22 mouse cellular contexts compared by ENCODE assay signal in the genomic region with DNA sequence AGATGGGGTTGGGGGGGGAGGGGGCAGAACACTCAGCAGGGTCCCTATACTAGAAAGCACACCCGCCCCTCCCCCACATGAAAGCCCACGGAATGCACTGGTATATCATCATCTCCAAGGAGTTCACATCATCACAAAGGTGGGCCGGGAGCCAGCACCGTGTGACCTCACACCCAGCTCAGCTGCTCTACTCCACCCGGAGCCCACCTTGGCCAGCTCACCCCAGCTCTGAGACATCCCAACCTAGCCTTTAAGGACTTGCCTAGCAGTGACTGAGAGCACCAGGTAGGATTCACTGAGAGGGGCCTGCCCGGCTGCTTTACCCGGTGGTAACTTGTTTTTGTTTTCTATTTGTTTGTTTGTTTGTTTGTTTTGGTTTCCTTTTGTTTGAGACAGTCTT. TPM values are rescaled to one million over a fixed set of nuclear protein-coding genes. Genes with fewer than 3 reads are reported as not detected.
DNase-seq lines count a peak whose midpoint lies in the region; ATAC-seq and TF ChIP-seq lines count a peak whose summit lies in the region.
"Had no signal": no experiment of that assay in that cellular context is flagged by ENCODE, and none has a peak within 500 bp of the region (broad histone marks: within the 10 kb centered on the region; RNA-seq: fewer than 3 reads in every experiment).

Mmel1 (plus strand) TSS at position 146 of the 400 bp plus-strand sequence.

- no peak for TF ChIP-seq CTCF in testis, adult 2 months (IDR thresholded peaks at IDR 0.05; ENCODE audit: control insufficient read depth, insufficient read depth, insufficient replicate concordance, low read depth, low read length)

- no peaks in the 10 kb centered on the region; the same call in 1 of the 2 replicates for H3K27me3 ChIP-seq in midbrain, embryonic 16.5 days (ENCODE audit: control insufficient read depth, insufficient read depth, low read depth, low read length)
- peaks cover 3% of the 10 kb centered on the region; the same call in 1 of the 2 replicates for H3K27me3 ChIP-seq in midbrain, embryonic 15.5 days (replicated peaks)
- H3K27me3 ChIP-seq in testis, adult 2 months (ENCODE audit: control insufficient read depth, insufficient read depth, low read length) = no peaks in the 10 kb centered on the region

- H3K4me1 ChIP-seq in midbrain, embryonic 16.5 days (ENCODE audit: control insufficient read depth, insufficient read depth, low read length) = peaks cover 5% of the 10 kb centered on the region; the same call in 1 of the 2 replicates
- H3K4me1 ChIP-seq in midbrain, embryonic 15.5 days = peaks cover 21% of the 10 kb centered on the region
- peaks cover 13% of the 10 kb centered on the region for H3K4me1 ChIP-seq in testis, adult 2 months (ENCODE audit: control insufficient read depth, insufficient read depth, low read length)

- no peak within 1 kb of the TSS for H3K27ac ChIP-seq in midbrain, embryonic 16.5 days (ENCODE audit: low read length)
- no peak within 1 kb of the TSS for H3K27ac ChIP-seq in midbrain, embryonic 15.5 days
- peak within 1 kb of the TSS; percentile 5 for H3K27ac ChIP-seq in testis, adult 2 months (ENCODE audit: control insufficient read depth, insufficient read depth, low read depth, low read length)
- H3K27ac ChIP-seq: embryonic facial prominence, embryonic 13.5 days; embryonic facial prominence, embryonic 15.5 days; forebrain, embryonic 10.5 days; forebrain, embryonic 13.5 days; forebrain, embryonic 15.5 days had no signal

- DNase-seq in cerebellum, adult 9-11 months = peak; percentile 20
- no peak for DNase-seq in cerebellum, postnatal 14 days
- peak; percentile 85 for DNase-seq in heart, adult 11 months
- no peak for DNase-seq in heart, postnatal 25 days (ENCODE audit: low spot score)
- DNase-seq in testis, postnatal 10 days (ENCODE audit: low spot score) = no peak
- DNase-seq: adrenal gland, adult 2 months; adrenal gland, postnatal 10 days; adrenal gland, postnatal 25 days; cerebellum, adult 11 months; cerebellum, adult 8-10 months; cerebellum, postnatal 10 days; embryo, embryonic 11 days had no signal

- no peak within 1 kb of the TSS for H3K4me2 ChIP-seq in midbrain, embryonic 16.5 days (ENCODE audit: low read length)
- H3K4me2 ChIP-seq in midbrain, embryonic 15.5 days = no peak within 1 kb of the TSS
- H3K4me2 ChIP-seq: embryonic facial prominence, embryonic 13.5 days; embryonic facial prominence, embryonic 15.5 days; forebrain, embryonic 13.5 days; forebrain, embryonic 15.5 days had no signal

- H3K9ac ChIP-seq in midbrain, embryonic 16.5 days (ENCODE audit: low read depth, low read length) = 0 out of 2 replicates have a peak within 1 kb of the TSS, but pooled peaks have one; percentile 26
- no peak within 1 kb of the TSS for H3K9ac ChIP-seq in midbrain, embryonic 15.5 days
- H3K9ac ChIP-seq: embryonic facial prominence, embryonic 13.5 days; embryonic facial prominence, embryonic 15.5 days; forebrain, embryonic 13.5 days; forebrain, embryonic 15.5 days had no signal

- no peak within 1 kb of the TSS for H3K4me3 ChIP-seq in midbrain, embryonic 16.5 days (ENCODE audit: low read depth, low read length)
- no peak within 1 kb of the TSS for H3K4me3 ChIP-seq in midbrain, embryonic 15.5 days
- peak within 1 kb of the TSS; percentile 88 for H3K4me3 ChIP-seq in testis, adult 2 months (ENCODE audit: control insufficient read depth, low read depth, low read length)
- H3K4me3 ChIP-seq: embryonic facial prominence, embryonic 13.5 days; embryonic facial prominence, embryonic 15.5 days; erythroblast, embryonic 14.5 days; forebrain, embryonic 10.5 days; forebrain, embryonic 13.5 days; forebrain, embryonic 15.5 days had no signal

- intact Hi-C loops in heart, postnatal 25 days (cut with DNase I) = no loop called here

- peak; percentile 67; the same call in 1 of the 2 replicates for TF ChIP-seq POLR2A in testis, adult 2 months (IDR thresholded peaks at IDR 0.05; ENCODE audit: control insufficient read depth, low read depth, low read length)

- no peaks in the 10 kb centered on the region for H3K9me3 ChIP-seq in midbrain, embryonic 16.5 days (replicated peaks; ENCODE audit: control insufficient read depth, low read length, poor library complexity, severe bottlenecking)
- H3K9me3 ChIP-seq in midbrain, embryonic 15.5 days = no peaks in the 10 kb centered on the region
- H3K9me3 ChIP-seq: embryonic facial prominence, embryonic 13.5 days; embryonic facial prominence, embryonic 15.5 days; forebrain, embryonic 10.5 days; forebrain, embryonic 13.5 days; forebrain, embryonic 15.5 days had no signal

- no peaks in the 10 kb centered on the region for H3K36me3 ChIP-seq in midbrain, embryonic 16.5 days (ENCODE audit: control insufficient read depth, insufficient read depth, low read length)
- no peaks in the 10 kb centered on the region for H3K36me3 ChIP-seq in midbrain, embryonic 15.5 days (replicated peaks)
- H3K36me3 ChIP-seq in testis, adult 2 months (ENCODE audit: control insufficient read depth, insufficient read depth, low read length) = no peaks in the 10 kb centered on the region
- H3K36me3 ChIP-seq: embryonic facial prominence, embryonic 13.5 days; embryonic facial prominence, embryonic 15.5 days; forebrain, embryonic 10.5 days; forebrain, embryonic 15.5 days had no signal

- 87% methylated on average over 7 of the region's 7 CpGs for WGBS in midbrain, embryonic 16.5 days
- WGBS in midbrain, embryonic 15.5 days = 92% methylated on average over 7 of the region's 7 CpGs

- ATAC-seq in midbrain, embryonic 16.5 days = no peak
- no peak for ATAC-seq in midbrain, embryonic 15.5 days (replicated peaks)
- ATAC-seq: forebrain, embryonic 13.5 days; forebrain, embryonic 15.5 days had no signal

RNA-seq across cellular contexts. Expression of gene Mmel1, which starts in this region (rescaled TPM):
- under 1 TPM; 0.20 to 0.39 TPM for total RNA-seq in heart, postnatal 25 days (2021)
- 0.31 and 0.98 TPM in 2 replicates for polyA plus RNA-seq in midbrain, embryonic 16.5 days (2015; fragmentation: Nextera tagmentation; extraction: Ambion mirVana)
- polyA plus RNA-seq in midbrain, embryonic 15.5 days (2015; fragmentation: Nextera tagmentation; extraction: Ambion mirVana) = 0.31 and 0.49 TPM in 2 replicates
- 111 and 124 TPM in 2 replicates for polyA plus RNA-seq in testis, adult 2 months (2012; rRNA removed)
- total RNA-seq: common myeloid progenitor, adult 5-6 weeks had no signal

Comparison
In these comparisons a context has a peak if more than half of its experiments do, and no peak if none do; other contexts are left out.
1. RNA of gene Mmel1 (polyA plus RNA-seq): 111 to 124 TPM in testis, adult 2 months; 0.31 to 0.98 TPM in midbrain, embryonic 16.5 days and 0.31 to 0.49 TPM in midbrain, embryonic 15.5 days; every median in the first group is over 10 times any median in the second.
2. DNase-seq: peak in cerebellum, adult 9-11 months (single experiment) and heart, adult 11 months (single experiment); none in cerebellum, postnatal 14 days (0 of 2), heart, postnatal 25 days (single experiment) and testis, postnatal 10 days (single experiment).